Mouse (Mus musculus) bone marrow, adult 2 months (tissue): ENCODE results near the gene Hps4. TPM values are rescaled to one million over a fixed set of nuclear protein-coding genes. Genes with fewer than 3 reads are reported as not detected.
A peak's percentile ranks its signal among the peaks of the same experiment; 100 is the strongest.

Experiments used
- H3K27ac ChIP-seq: fragments of 200-500 bp; 2 replicates; pipeline ENCODE4 v1.5.1; 2012; ENCODE audit warnings: low read depth, mild to moderate bottlenecking, control low read depth, inconsistent platforms, low read length; ENCODE audit not compliant: control insufficient read depth, poor library complexity, insufficient read depth
- H3K4me1 ChIP-seq: fragments of 200-500 bp; 2 replicates; pipeline ENCODE4 v1.6.1; 2011; ENCODE audit warnings: low read length; ENCODE audit not compliant: control insufficient read depth, insufficient read depth
- H3K4me3 ChIP-seq: fragments of 200-500 bp; replicated peaks from 2 replicates; pipeline ENCODE3; 2011; ENCODE audit warnings: mild to moderate bottlenecking, low read depth, low read length, control low read depth; ENCODE audit not compliant: control insufficient read depth
- CTCF ChIP-seq: fragments of 200-500 bp; IDR thresholded peaks from 2 replicates; pipeline ENCODE4 v1.5.1; 2011; ENCODE audit warnings: low read length, control low read depth; ENCODE audit not compliant: control insufficient read depth, insufficient read depth
- POLR2A ChIP-seq: fragments of 200-500 bp; IDR thresholded peaks from 2 replicates; pipeline ENCODE4 v1.6.1; 2011; ENCODE audit warnings: low read depth, mild to moderate bottlenecking, control low read depth, low read length, borderline replicate concordance; ENCODE audit not compliant: control insufficient read depth
- WGBS: fragments of 180-500 bp; shearing (Covaris S2); methylation state at CpG from one replicate; pipeline ENCODE4 v1.1.7; 2018; 5-methylcytosine and 5-hydroxymethylcytosine counted together
- polyA plus RNA-seq: library from polyadenylated mRNA; stranded (reverse); fragments of >200 nt; gene quantifications from 2 replicates; pipeline ENCODE4 v1.2.4, GENCODE M21; 2011; ENCODE audit warnings: low replicate concordance; ENCODE audit not compliant: missing spikeins, insufficient read depth, insufficient read length

Gene Hps4
- polyA plus RNA-seq, 1 experiment: 42.4 TPM

DNA sequence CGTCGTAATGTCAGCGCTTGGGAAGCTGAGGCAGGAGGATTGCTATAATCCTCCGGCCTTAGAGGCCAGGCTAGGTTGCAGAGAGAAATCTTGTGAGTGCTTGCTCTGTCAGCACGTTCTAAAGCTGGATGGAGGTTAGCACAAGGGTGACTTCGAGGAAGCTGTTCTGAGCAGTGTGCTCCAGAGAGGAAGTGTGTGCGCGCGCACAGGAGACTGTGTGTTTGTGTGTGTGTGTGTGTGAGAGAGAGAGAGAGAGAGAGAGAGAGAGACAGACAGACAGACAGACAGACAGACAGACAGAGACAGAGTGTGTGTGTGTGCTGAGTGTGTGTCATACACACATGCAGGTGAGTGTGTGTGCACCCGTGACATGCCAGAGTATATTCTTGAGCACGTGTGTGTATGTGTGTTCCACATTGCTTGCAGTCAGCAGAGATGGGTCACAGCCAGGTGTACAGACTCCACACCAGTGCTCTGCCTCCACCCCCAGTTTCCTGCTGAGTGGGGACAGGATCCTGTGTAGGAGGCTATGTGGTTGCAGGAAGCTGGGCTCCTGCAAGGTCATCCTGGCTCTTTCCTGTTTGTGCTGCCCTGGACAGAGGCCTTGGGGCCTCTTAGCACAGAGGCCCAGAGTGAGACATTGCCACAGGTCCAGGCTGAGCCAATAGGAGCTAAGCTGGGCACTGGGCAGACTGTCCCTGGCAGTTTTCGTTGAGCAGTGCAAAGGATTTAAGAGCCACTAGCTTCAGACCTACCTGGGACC lies 44.5 kb upstream of the Hps4 start:
- 29% methylated on average over 12 of the region's 12 CpGs for WGBS
- no peak for TF ChIP-seq POLR2A
- no peak for TF ChIP-seq CTCF
- Histone ChIP-seq H3K4me3 (no peak overlapping the region), H3K27ac (peak overlapping the region; percentile 20; the same call in 1 of the 2 replicates), H3K4me1 (peaks cover 26% of the 10 kb centered on the region)

DNA sequence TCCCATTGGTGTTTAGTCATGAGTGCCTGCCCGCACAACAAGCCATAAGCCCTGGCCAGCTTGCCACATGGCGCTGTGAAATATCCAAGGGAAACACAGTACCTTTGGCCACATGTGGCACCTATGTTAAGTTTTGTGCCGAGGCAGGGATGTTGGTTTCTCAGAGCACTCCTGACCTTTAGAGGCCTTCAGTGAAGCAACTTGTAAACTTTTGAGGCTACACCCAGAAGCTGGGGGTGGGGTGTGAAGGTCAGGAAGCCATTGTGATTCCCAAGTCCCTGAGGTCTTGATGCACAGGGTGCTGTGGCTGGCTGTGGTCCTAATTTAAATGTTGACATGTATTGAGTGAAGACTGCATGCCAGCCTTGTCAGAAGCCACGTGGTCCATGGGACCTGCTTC lies 43.5 kb upstream of the Hps4 start:
- H3K4me3 ChIP-seq: no peak overlapping the region
- TF ChIP-seq CTCF (no peak), POLR2A (no peak)
- peak overlapping the region; percentile 20; the same call in 1 of the 2 replicates for H3K27ac ChIP-seq
- 75% methylated on average over 4 of the region's 4 CpGs for WGBS
- peaks cover 24% of the 10 kb centered on the region for H3K4me1 ChIP-seq

DNA sequence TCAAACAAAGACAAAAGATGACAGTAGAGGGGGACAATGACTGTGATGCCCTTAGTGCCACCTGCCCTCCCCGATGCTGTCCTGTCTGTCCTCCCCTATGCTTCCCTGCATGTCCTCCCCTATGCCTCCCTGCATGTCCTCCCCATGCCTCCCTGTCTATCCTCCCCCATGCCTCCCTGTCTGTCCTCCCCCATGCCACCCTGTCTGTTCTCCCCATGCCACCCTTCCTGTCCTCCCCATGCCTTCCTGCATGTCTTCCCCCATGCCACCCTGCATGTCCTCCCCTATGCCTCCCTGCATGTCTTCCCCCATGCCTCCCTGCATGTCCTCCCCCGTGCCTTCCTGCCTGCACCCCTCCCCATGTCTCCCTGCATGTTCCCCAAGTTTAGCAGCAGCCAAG lies 42.8 kb upstream of the Hps4 start:
- no peak overlapping the region for H3K4me3 ChIP-seq
- peaks cover 24% of the 10 kb centered on the region for H3K4me1 ChIP-seq
- no peak overlapping the region for H3K27ac ChIP-seq
- WGBS: 57% methylated on average over 2 of the region's 2 CpGs
- TF ChIP-seq POLR2A: no peak
- TF ChIP-seq CTCF: no peak

DNA sequence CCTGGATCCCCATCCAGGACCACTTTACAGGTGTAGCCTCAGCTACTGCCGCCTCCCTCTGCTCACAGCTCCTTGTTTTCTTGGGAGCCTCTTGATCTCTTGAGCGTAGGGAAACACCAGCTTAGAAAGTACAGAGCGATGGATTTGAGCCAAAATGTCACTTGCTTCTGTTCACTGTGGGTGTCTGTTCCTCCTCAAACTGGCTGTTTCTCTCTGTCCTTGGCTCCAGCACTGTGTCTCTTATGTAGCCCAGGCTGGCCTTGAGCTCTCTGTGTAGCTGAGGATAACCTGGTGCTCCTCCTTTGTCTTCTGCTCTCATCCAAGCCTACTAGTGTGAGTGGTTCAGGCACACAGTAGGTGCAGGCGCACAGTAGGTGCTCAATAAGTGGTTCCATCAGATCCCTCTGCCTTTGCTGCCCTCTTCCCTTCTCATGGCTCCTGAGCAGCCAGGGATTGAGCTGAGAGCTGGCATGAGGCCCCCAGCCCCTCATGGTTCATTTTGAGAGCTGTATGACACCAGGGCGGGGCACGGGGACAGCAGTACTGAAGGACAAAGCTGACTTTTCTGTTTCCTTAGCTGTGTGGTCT lies 42.1 kb upstream of the Hps4 start:
- WGBS: 77% methylated on average over 6 of the region's 6 CpGs
- no peak overlapping the region for H3K27ac ChIP-seq
- H3K4me1 ChIP-seq: peaks cover 24% of the 10 kb centered on the region
- no peak overlapping the region for H3K4me3 ChIP-seq
- TF ChIP-seq POLR2A: no peak
- TF ChIP-seq CTCF: no peak

DNA sequence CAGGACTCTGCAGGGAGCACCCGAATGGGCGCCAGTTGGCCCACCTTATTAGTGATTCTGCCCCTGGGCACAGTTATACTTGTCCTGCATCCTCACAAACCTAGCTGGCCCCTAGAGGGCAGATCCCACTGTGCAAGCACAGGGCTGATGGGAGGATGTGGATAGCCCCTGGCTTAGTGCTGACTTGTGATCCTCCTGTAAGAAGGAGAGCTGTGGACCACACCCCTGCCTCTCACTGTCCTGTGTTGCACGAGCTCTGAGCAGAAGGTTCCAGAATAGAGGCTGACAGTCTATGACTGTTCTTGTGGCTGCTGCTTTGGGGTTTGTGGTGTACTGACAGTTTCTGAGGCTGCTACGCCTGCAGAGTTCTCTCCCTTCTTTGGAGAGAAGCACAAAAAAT lies 41.2 kb upstream of the Hps4 start:
- WGBS: 62% methylated on average over 4 of the region's 4 CpGs

DNA sequence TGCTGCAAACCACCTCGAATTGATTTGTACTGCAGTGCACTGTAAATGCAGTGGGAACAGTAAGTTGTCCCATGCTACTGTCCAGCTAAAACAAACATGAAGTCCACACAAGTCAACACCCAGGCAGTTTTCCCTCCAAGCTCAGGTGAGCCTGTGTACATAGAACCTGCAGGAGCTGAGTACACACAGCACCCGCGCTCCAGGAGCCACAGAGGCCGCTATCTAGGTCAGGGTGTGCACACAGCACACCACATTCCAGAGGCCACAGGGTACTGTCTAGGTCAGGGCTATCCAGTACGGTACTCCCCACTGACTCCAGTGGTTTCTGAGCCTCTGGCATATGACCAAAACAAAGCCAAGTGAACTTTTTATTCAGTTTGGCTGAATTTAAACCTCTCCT lies 40.6 kb upstream of the Hps4 start:
- Histone ChIP-seq H3K4me1 (peaks cover 19% of the 10 kb centered on the region), H3K27ac (no peak overlapping the region)

More for the DNA sequence above, 41.2 kb upstream of the Hps4 start:
- H3K4me1 ChIP-seq: peaks cover 24% of the 10 kb centered on the region
- H3K4me3 ChIP-seq: no peak overlapping the region
- no peak for TF ChIP-seq POLR2A
- TF ChIP-seq CTCF: no peak
- no peak overlapping the region for H3K27ac ChIP-seq

DNA sequence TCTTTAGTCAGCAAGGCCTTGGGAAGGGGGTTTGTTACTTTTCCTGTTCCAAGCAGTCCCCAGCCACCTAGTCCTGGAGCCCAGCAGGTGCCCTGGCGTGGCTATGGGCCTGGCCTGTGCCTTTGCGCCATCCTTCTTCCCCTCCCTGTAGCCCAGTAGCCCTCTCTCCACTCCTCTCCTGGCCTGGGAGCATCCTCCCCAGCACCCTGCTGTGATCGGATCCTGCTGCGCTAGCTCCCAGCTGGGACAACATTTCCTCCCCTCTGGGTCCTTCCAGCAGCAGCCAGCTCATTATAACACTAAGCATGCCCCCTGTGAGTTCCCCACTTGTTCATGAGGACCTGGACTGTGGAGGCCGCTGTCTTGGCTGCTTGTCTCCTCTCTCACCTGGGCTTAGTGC lies 37.0 kb upstream of the Hps4 start:
- TF ChIP-seq CTCF: no peak
- TF ChIP-seq POLR2A: no peak

More for the DNA sequence above, 40.6 kb upstream of the Hps4 start:
- no peak for TF ChIP-seq POLR2A
- H3K4me3 ChIP-seq: no peak overlapping the region
- 75% methylated on average over 5 of the region's 5 CpGs for WGBS

DNA sequence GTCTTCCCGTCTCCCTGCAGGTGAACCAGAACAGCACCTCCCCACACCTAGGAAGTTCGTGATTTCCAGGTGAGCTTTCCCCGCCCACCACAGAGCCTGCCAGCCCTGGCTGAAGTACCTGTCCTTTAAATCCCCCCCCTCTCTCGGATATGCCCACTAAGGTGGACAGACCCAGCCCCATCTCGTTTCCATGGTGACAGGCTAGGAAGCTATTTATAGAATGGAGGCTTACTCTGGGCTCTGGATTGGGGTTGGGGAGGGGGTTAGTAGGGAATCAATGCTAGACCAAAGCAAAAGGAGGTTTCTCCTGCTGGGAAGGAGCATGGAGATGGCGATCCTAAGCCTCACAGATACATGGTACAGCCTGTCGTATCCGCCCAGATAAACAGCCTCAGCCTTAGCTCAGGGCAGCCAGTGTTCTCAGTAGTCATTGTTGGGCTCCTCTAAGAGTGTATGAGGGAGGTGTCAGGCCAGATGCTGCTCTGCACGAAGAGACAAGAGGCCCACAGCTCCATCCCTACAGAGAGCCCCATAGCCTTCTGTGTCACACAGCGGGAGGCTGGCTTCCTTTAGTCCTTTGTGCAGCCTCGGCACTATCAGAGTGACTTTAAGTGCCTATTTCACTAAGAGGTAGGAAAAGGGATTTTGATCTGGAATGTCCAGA lies 29.5 kb upstream of the Hps4 start:
- 88% methylated on average over 11 of the region's 11 CpGs for WGBS
- H3K27ac ChIP-seq: no peak overlapping the region
- H3K4me3 ChIP-seq: no peak overlapping the region
- TF ChIP-seq POLR2A (no peak), CTCF (no peak)
- peaks cover 3% of the 10 kb centered on the region; the same call in 1 of the 2 replicates for H3K4me1 ChIP-seq

More for the DNA sequence above, 37.0 kb upstream of the Hps4 start:
- 92% methylated on average over 5 of the region's 5 CpGs for WGBS
- Histone ChIP-seq H3K4me3 (no peak overlapping the region), H3K27ac (no peak overlapping the region), H3K4me1 (peaks cover 4% of the 10 kb centered on the region)
